Mouse (Mus musculus): ENCODE results near the gene Adad1.

The Adad1 gene

GRCm38 (mm10) chr3:37063406-37063805 is at the start of gene Adad1:
TSS of gene Adad1 (plus strand) at chr3:37063527.
- no peak for DNase-seq (ENCODE audit: low spot score in 2 of 2)

GRCm38 (mm10) chr3:37037979-37038378 is 25.3 kb upstream of the Adad1 start:
- DNase-seq (ENCODE audit: low spot score in 2 of 2), result no peak

DNA sequence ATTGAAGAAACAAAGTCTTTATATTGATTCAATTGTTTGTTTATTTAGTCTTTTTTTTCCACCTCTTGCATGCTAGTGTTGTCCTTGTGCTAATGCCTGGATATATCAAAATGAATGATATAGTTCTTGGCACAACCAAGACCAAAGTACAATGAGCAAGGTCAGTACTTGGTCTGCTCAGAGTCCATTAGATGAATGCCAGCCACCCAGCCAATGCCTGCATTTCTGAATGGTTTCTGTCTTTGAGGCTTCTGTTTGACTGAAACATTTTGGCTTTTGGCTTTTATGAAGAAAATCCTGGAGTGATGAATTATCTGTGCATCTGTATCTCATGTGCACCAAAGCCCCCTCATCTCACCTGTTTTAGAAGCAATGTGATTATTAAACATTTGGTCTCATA is 23.5 kb upstream of the Adad1 start:
- no peak for DNase-seq (ENCODE audit: low spot score in 2 of 2)

DNA sequence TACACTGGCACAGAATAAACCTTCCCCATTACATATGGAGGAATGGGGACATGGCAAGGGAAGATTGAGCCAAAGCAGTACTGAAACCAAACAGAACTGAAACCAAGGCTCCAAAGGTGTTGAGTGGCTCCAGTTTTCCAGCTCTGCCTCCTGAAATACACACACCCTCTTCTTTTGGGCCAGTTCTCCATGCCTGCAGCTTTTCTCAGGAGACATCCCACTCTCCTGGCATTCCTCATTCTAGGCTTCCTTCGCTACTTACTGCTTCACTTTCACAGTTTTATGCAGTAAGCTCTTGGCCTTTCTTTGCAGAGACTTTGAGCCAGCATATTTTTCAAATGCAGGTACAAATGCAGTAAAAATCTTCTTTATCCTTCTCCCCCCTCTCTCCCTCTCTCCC is 11.8 kb upstream of the Adad1 start:
- no peak for DNase-seq (ENCODE audit: low spot score in 2 of 2)

DNA sequence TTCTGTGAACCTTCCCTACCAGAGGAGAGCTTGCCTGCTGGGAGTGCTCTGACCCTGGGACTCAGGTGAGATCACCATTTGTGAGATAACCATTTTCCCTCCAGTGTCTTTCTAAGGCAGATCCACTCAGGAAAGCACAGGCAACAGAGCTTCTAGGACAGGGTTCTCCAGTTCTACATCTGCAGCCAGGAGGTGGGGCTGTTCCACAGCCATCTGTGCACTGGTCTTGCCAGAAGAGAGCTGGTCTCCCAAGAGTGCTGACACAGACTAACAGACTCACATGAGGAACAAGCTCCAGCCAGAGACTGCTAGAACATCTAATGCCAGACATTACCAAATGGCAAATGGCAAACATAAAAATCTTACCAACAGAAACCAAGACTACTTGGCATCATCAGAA is 9.9 kb downstream of the Adad1 start:
- DNase-seq (ENCODE audit: low spot score in 2 of 2), result no peak

DNA sequence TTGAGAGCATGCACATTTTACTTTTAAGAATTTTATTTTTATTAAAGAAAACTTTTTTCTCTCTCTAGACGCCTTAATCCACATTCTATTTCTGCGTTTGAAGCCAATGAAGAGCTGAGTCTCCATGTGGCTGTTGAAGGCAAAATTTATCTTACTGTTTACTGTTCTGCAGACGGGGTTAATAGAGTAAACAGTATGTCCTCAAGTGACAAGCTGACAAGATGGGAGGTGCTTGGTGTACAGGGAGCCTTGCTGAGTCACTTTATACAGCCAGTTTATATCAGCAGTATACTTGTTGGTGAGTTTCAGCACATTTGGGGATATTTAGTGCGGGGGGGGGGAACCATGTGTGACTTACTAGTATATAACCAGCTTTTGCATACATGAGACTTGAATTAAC is 21.5 kb downstream of the Adad1 start:
- DNase-seq (ENCODE audit: low spot score in 2 of 2), result no peak

DNA sequence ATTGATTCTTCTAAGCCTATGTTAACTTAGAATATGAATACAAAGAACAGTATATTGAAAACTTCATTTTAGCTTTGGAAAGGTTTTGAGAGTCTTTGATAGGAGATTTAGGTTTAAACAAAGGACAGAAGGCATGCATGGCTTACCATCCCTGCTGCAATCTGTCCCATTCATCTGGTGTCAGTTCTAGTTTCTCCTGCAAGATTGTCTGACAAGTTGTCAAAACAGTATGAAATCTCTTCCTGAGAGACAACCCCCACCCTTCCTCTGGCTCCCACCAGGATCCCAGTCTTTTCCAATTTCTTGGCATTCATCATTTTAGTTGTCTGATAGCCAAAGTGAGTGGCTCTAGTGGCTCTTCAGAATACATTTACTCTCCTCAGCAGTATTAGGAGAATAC is 27.4 kb downstream of the Adad1 start:
- no peak for DNase-seq (ENCODE audit: low spot score in 2 of 2)

GRCm38 (mm10) chr3:37125655-37126054 is 62.3 kb downstream of the Adad1 start, which contains the start of gene Il2:
TSS of gene Il2 (minus strand) at chr3:37125959.
- DNase-seq (ENCODE audit: low spot score in 2 of 2), result no peak

DNA sequence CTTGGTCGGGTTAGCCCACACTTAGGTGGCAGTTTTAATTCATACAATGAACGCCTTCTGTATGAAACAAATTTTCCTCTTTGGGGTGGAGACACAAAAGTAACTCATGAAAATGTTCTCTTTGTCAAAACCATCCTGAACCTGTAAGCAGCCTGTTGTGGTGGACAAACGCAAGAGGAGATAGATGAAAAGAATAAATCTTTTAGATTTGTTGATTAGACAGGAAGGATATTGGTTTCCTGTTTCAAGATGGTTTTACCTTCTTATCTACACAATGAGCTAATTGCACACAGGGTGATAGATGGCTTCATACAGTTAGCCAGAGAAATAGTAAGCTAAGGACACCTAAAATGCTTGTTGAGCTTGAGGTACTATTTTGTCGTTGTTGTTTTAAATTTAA is 62.8 kb downstream of the Adad1 start:
- no peak for DNase-seq (ENCODE audit: low spot score in 2 of 2)

- DNase-seq (ENCODE audit: low spot score in 2 of 2), result no peak
Measured at GRCm38 (mm10) chr3:37128269-37128668, 64.9 kb downstream of the Adad1 start.

- DNase-seq (ENCODE audit: low spot score in 2 of 2), result no peak
Measured at GRCm38 (mm10) chr3:37129063-37129462, 65.7 kb downstream of the Adad1 start.

DNA sequence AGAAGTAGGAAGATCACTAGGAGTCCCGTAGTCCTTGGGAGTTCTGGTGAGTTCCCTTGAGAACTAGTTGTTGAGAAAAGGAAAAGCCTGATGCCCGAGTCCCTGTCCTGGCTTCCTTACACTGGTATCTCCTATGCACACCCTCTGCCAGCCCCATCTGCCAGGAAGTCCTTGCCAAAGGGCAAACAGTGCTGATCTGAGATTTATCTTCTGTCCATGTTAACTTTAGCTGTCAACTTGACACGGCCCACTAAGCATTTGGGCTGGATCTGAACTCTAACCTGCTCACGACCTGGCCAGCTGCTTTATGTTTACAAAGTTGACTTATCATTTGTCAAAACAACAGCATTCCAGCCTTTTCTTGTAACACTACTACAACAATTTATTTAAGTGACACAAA is 73.9 kb downstream of the Adad1 start:
- DNase-seq (ENCODE audit: low spot score in 2 of 2), result no peak

DNA sequence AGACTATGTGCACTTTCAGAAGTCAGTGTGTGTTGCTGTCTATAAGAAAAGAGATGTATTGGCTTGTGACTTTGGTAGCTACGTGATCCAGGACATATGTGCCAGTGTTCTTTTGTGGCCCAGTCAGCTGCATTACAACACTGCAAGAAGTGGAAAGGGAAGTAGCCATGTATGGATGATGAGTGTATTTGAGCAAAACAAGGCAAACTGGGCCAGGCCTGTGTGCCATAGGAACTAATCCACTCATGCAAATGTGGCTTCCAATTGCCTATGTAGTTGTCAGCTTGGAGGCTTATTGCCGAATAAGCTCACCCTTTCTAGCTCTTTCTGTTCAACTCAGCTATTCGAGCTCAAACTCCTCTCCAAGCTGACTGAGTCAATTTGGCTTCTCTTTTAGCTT is 75.9 kb downstream of the Adad1 start:
- DNase-seq (ENCODE audit: low spot score in 2 of 2), result no peak

- DNase-seq (ENCODE audit: low spot score in 2 of 2), result no peak
Measured at GRCm38 (mm10) chr3:37140168-37140906, 77.0 kb downstream of the Adad1 start.

DNA sequence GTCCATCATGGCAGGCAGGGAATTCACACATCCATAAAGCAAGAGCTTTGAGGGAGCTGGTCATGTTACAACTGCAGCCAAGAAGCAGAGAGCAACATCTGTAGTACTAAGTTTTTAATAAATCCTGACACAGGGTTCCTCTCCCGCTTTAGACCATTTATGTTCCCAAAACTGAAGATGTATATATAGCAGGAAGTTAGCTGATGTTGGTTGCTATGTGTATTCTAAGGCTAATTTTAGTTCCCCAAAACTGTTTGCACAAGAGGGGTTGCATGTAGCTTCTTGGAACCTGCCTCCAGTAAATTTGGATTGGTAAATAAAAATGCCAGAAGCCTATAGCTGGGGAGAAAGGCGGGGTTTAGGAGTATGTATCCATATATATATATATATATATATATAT is 78.5 kb downstream of the Adad1 start:
- no peak for DNase-seq (ENCODE audit: low spot score in 2 of 2)

- no peak for DNase-seq (ENCODE audit: low spot score in 2 of 2)
Measured at GRCm38 (mm10) chr3:37144979-37145378, 81.7 kb downstream of the Adad1 start.

DNA sequence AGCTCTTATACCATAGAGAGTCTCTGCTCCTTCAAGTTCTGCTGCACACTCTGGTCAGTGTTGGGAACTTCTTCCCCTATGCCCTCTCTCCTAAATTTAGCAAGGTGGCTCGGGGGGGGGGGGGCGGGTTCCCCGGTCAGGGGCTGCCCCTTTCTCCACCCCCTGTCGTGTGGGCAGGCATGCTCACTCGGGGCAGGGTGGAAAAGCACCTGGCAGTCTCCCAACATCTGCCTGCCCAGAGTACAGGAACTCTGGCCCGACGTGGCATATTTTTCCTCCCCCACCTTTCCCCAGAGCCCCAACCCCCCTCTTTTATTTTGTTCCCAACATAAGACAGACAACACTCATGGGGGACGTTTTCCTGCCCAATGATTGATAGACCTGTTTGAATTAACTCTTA is 83.1 kb downstream of the Adad1 start:
- DNase-seq (ENCODE audit: low spot score in 2 of 2), result no peak

DNA sequence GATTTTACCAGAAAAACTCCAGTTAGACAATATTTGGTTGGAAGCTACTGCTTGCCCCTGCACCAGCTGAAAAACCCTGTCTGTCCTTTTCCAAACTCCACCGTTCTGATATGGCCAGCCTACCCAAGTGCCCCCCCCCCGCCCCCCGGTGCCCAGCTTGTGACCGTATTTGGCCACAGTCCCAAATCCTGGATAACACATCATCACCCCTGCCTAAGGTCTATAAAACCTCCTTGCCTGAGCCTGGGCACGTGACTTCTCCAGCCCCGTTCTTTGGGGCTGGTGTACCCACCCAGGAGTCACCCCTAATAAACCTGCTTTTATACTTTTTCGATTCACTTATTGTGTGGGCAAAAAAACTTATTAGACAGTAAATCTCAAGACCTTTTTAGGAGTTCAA is 83.5 kb downstream of the Adad1 start:
- DNase-seq (ENCODE audit: low spot score in 2 of 2), result no peak

GRCm38 (mm10) chr3:37152274-37152673 is 88.9 kb downstream of the Adad1 start:
- DNase-seq (ENCODE audit: low spot score in 2 of 2), result no peak

- no peak for DNase-seq (ENCODE audit: low spot score in 2 of 2)
Measured at GRCm38 (mm10) chr3:37153004-37153403, 89.7 kb downstream of the Adad1 start.

DNA sequence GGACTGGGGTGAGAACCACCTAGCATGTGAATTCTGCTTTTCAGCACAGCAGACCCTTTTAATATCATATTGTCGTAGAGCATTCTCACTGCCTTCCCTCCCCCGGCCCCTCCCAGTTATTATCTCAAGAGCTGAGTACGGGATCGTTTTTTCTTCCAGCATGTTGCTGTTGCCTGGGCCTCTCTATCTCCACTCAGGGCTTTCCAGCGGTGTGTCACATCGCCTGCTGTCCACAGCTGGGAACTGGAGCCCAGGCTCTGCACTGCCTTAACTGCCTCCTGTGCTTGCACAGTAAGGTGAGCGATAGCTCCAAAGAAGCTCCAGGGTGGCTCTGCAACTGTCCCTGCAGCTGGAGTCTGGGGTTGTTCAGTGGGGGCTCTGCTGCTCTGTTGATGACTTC is 91.1 kb downstream of the Adad1 start:
- no peak for DNase-seq (ENCODE audit: low spot score in 2 of 2)

- DNase-seq (ENCODE audit: low spot score in 2 of 2), result no peak
Measured at GRCm38 (mm10) chr3:37157082-37157481, 93.8 kb downstream of the Adad1 start.

GRCm38 (mm10) chr3:37158246-37158645 is 94.9 kb downstream of the Adad1 start:
- DNase-seq (ENCODE audit: low spot score in 2 of 2), result no peak

GRCm38 (mm10) chr3:37161096-37161495 is 97.8 kb downstream of the Adad1 start:
- no peak for DNase-seq (ENCODE audit: low spot score in 2 of 2)

Measured in spleen, postnatal 4 days (tissue).